Mouse (Mus musculus) kidney, adult 11 months (tissue): ENCODE measurements around the gene Wscd2.
"Not testable (repeated sequence)": the region's sequence is repeated elsewhere in the genome, so short reads cannot be mapped to it uniquely, and the experiment has no call there.

Source experiments
- DNase-seq: peaks from one replicate; pipeline ENCODE4 v3.0.0; 2022

The Wscd2 gene

GRCm38 (mm10) chr5:113586458-113586849 is 96.3 kb downstream of the Wscd2 start:
- not testable (repeated sequence) for DNase-seq

- no peak for DNase-seq
Measured at GRCm38 (mm10) chr5:113590010-113590640, 100.0 kb downstream of the Wscd2 start.

- DNase-seq, result no peak
Measured at GRCm38 (mm10) chr5:113591166-113591565, 101.0 kb downstream of the Wscd2 start.

- DNase-seq, result no peak
Measured at GRCm38 (mm10) chr5:113591751-113592230, 101.7 kb downstream of the Wscd2 start.

- DNase-seq, result no peak
Measured at GRCm38 (mm10) chr5:113593911-113594705, 104.0 kb downstream of the Wscd2 start.

- no peak for DNase-seq
Measured at GRCm38 (mm10) chr5:113596252-113596651, 106.1 kb downstream of the Wscd2 start.

- DNase-seq, result no peak
Measured at GRCm38 (mm10) chr5:113596780-113597353, 106.7 kb downstream of the Wscd2 start.

GRCm38 (mm10) chr5:113600181-113600580 is 110.0 kb downstream of the Wscd2 start:
- no peak for DNase-seq

GRCm38 (mm10) chr5:113600803-113601202 is 110.7 kb downstream of the Wscd2 start:
- DNase-seq, result no peak

- no peak for DNase-seq
Measured at GRCm38 (mm10) chr5:113603471-113603870, 113.3 kb downstream of the Wscd2 start.

GRCm38 (mm10) chr5:113604758-113605157 is 114.6 kb downstream of the Wscd2 start:
- DNase-seq, result no peak

GRCm38 (mm10) chr5:113606121-113606520 is 116.0 kb downstream of the Wscd2 start:
- no peak for DNase-seq

GRCm38 (mm10) chr5:113606961-113607785 is 117.0 kb downstream of the Wscd2 start:
- DNase-seq, result no peak

- no peak for DNase-seq
Measured at GRCm38 (mm10) chr5:113607941-113608431, 117.9 kb downstream of the Wscd2 start.

- no peak for DNase-seq
Measured at GRCm38 (mm10) chr5:113608511-113608910, 118.4 kb downstream of the Wscd2 start.

- DNase-seq, result no peak
Measured at GRCm38 (mm10) chr5:113609891-113610290, 119.8 kb downstream of the Wscd2 start.

- no peak for DNase-seq
Measured at GRCm38 (mm10) chr5:113610490-113610889, 120.4 kb downstream of the Wscd2 start.

GRCm38 (mm10) chr5:113611131-113611530 is 121.0 kb downstream of the Wscd2 start:
- no peak for DNase-seq

- DNase-seq, result no peak
Measured at GRCm38 (mm10) chr5:113611771-113612233, 121.7 kb downstream of the Wscd2 start.

GRCm38 (mm10) chr5:113618716-113619115 is 128.6 kb downstream of the Wscd2 start:
- no peak for DNase-seq

- no peak for DNase-seq
Measured at GRCm38 (mm10) chr5:113619151-113619550, 129.0 kb downstream of the Wscd2 start.

GRCm38 (mm10) chr5:113620130-113620716 is 130.1 kb downstream of the Wscd2 start:
- no peak for DNase-seq
